Mouse (Mus musculus) limb, embryonic 10.5 days (tissue): ENCODE data around the gene Ptprf. TPM values are rescaled to one million over a fixed set of nuclear protein-coding genes. Genes with fewer than 3 reads are reported as not detected.

Experiments
- DNase-seq: peaks from one replicate; pipeline ENCODE4 v3.0.0-alpha.2; 2017; ENCODE audit warnings: low spot score
- H3K27ac ChIP-seq: fragments of 300-500 bp; sonication (generic); 2 replicates; pipeline ENCODE4 v1.5.1; 2016; ENCODE audit warnings: mild to moderate bottlenecking
- H3K27me3 ChIP-seq: fragments of 300-500 bp; sonication (generic); 2 replicates; pipeline ENCODE4 v1.6.1; 2016; ENCODE audit warnings: low read depth, mild to moderate bottlenecking; ENCODE audit not compliant: poor library complexity, severe bottlenecking
- H3K36me3 ChIP-seq: fragments of 300-500 bp; sonication (generic); 2 replicates; pipeline ENCODE4 v1.6.1; 2016; ENCODE audit warnings: mild to moderate bottlenecking, moderate library complexity
- H3K4me1 ChIP-seq: fragments of 300-500 bp; sonication (generic); 2 replicates; pipeline ENCODE4 v1.6.1; 2016
- H3K4me3 ChIP-seq: fragments of 300-500 bp; sonication (generic); 2 replicates; pipeline ENCODE4 v1.5.1; 2016; ENCODE audit warnings: mild to moderate bottlenecking, moderate library complexity
- H3K9me3 ChIP-seq: fragments of 300-500 bp; sonication (generic); replicated peaks from 2 replicates; pipeline ENCODE4 v1.6.1; 2016; ENCODE audit warnings: mild to moderate bottlenecking
- WGBS: fragments of 180-500 bp; shearing (Covaris S2); methylation state at CpG from one replicate; pipeline ENCODE4 v1.1.7; 2016; 5-methylcytosine and 5-hydroxymethylcytosine counted together
- polyA plus RNA-seq: library from polyadenylated mRNA; unstranded; fragments of >200 nt; fragmentation: Nextera tagmentation; extraction: Ambion mirVana; gene quantifications from 2 replicates; pipeline ENCODE4 v1.2.1, GENCODE M21; 2016

Ptprf gene
- polyA plus RNA-seq, 1 experiment from 2014 or later: 77.3 TPM

DNA sequence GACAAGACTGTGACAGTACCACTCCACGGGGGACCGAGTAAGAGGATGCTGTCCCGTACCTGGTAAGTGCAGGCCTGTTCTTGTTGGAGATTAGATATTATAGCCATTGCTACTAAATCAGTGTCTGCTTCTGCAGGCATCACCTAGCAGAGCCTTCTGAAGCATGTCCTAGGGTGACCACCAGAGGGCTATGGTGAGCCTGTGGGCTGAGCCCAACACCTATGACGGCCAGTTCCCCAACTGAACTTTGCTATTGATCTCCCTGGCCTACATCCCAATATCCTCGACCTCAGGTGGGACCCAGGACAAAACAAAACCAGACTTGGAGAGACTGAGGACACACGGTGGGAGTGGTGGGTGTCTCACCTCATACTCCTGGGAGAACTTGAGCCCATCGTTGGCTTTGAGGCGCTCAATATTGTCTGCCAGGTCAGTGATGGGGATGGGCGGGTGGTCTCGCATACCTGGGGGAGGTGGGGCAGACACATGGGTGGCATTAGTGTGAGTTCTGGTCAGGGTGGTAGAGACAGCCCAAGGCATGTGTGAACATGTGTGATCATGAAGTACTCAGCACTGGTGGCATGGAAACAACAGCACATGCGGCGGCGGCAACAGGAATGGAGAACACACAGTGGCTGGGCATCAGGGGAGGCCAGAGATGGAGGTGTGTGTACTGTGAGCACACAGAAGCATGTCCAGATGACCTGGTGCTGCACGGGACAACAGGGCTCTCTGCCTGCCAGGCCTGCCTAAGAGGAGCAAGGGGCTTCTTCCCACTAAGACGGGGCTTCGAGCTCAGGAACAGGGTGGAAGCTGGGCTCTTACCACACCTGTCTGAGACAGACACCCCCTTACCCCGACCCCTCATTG lies 74.2 kb downstream of the Ptprf start:
- no peaks in the 10 kb centered on the region for H3K27me3 ChIP-seq
- H3K4me3 ChIP-seq: no peak overlapping the region
- 86% methylated on average over 17 of the region's 17 CpGs for WGBS
- no peaks in the 10 kb centered on the region for H3K9me3 ChIP-seq
- no peaks in the 10 kb centered on the region for H3K4me1 ChIP-seq
- no peak overlapping the region for H3K27ac ChIP-seq
- DNase-seq: peak; percentile 64
- peaks cover 99% of the 10 kb centered on the region for H3K36me3 ChIP-seq

- 86% methylated on average over 1 of the region's 1 CpGs for WGBS
- H3K4me3 ChIP-seq: no peak overlapping the region
- no peaks in the 10 kb centered on the region for H3K27me3 ChIP-seq
- no peaks in the 10 kb centered on the region for H3K4me1 ChIP-seq
- peaks cover 99% of the 10 kb centered on the region for H3K36me3 ChIP-seq
- no peaks in the 10 kb centered on the region for H3K9me3 ChIP-seq
- DNase-seq: no peak
- H3K27ac ChIP-seq: no peak overlapping the region
Measured at GRCm38 (mm10) chr4:118214891-118215290, 76.3 kb downstream of the Ptprf start.

GRCm38 (mm10) chr4:118206918-118207640 lies 84.1 kb downstream of the Ptprf start:
- H3K36me3 ChIP-seq: peaks cover 47% of the 10 kb centered on the region
- H3K9me3 ChIP-seq: no peaks in the 10 kb centered on the region
- DNase-seq: no peak
- no peaks in the 10 kb centered on the region for H3K4me1 ChIP-seq
- WGBS: 72% methylated on average over 10 of the region's 10 CpGs
- H3K27me3 ChIP-seq: no peaks in the 10 kb centered on the region
- no peak overlapping the region for H3K27ac ChIP-seq
- H3K4me3 ChIP-seq: no peak overlapping the region

DNA sequence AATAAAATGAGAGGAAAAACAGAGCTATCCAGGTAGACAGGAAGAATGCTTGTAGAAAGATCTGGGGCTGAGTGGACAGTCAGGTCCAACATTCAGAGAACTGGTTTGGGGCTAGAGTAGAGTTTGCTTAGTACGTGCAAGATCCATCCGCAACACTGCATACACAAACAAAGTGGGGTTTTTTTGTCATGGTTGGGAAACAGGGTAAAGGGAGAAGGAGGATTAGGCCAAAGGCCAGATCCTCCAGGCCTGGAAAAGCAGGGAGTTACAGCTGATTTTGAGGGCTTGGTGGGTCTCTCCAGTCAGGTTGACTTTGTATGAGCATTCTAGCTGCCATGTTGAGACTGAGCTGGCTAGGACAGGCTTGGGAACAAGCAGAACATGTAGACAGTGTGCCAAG lies 85.3 kb downstream of the Ptprf start:
- no peak overlapping the region for H3K4me3 ChIP-seq
- H3K27ac ChIP-seq: no peak overlapping the region
- H3K36me3 ChIP-seq: peaks cover 36% of the 10 kb centered on the region
- H3K4me1 ChIP-seq: no peaks in the 10 kb centered on the region
- no peak for DNase-seq
- 95% methylated on average over 2 of the region's 2 CpGs for WGBS
- H3K9me3 ChIP-seq: no peaks in the 10 kb centered on the region
- H3K27me3 ChIP-seq: no peaks in the 10 kb centered on the region

DNA sequence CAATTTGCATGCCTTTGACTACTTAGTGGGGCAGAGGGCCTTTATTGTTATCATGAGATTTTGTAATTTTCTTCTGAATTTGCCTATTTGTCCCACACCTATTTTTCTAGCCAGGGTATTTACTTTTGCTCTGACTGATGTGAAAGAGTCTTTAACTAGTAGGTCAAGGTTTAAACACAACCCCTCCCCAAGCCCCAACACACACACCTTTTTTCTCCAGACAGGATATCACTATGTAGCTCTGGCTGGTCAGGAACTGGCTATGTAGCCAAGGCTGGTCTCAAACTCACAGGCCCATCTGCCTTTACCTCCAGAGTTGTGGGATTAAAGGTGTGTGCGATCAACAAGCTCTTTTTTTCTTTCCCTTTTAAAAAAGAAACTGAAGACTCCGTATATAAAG lies 92.1 kb downstream of the Ptprf start:
- Histone ChIP-seq H3K27ac (no peak overlapping the region), H3K4me3 (no peak overlapping the region), H3K36me3 (no peaks in the 10 kb centered on the region), H3K9me3 (no peaks in the 10 kb centered on the region), H3K27me3 (no peaks in the 10 kb centered on the region), H3K4me1 (no peaks in the 10 kb centered on the region)
- 87% methylated on average over 2 of the region's 2 CpGs for WGBS
- no peak for DNase-seq

- Histone ChIP-seq H3K9me3 (no peaks in the 10 kb centered on the region), H3K36me3 (no peaks in the 10 kb centered on the region), H3K4me1 (no peaks in the 10 kb centered on the region), H3K4me3 (no peak overlapping the region), H3K27ac (no peak overlapping the region), H3K27me3 (no peaks in the 10 kb centered on the region)
- WGBS: 75% methylated on average over 3 of the region's 3 CpGs
- DNase-seq: no peak
Measured at GRCm38 (mm10) chr4:118198606-118199005, 92.6 kb downstream of the Ptprf start.

GRCm38 (mm10) chr4:118196185-118196584 lies 95.0 kb downstream of the Ptprf start:
- Histone ChIP-seq H3K27me3 (no peaks in the 10 kb centered on the region), H3K36me3 (no peaks in the 10 kb centered on the region), H3K9me3 (no peaks in the 10 kb centered on the region), H3K27ac (no peak overlapping the region), H3K4me3 (no peak overlapping the region), H3K4me1 (no peaks in the 10 kb centered on the region)
- 85% methylated on average over 10 of the region's 10 CpGs for WGBS
- no peak for DNase-seq

DNA sequence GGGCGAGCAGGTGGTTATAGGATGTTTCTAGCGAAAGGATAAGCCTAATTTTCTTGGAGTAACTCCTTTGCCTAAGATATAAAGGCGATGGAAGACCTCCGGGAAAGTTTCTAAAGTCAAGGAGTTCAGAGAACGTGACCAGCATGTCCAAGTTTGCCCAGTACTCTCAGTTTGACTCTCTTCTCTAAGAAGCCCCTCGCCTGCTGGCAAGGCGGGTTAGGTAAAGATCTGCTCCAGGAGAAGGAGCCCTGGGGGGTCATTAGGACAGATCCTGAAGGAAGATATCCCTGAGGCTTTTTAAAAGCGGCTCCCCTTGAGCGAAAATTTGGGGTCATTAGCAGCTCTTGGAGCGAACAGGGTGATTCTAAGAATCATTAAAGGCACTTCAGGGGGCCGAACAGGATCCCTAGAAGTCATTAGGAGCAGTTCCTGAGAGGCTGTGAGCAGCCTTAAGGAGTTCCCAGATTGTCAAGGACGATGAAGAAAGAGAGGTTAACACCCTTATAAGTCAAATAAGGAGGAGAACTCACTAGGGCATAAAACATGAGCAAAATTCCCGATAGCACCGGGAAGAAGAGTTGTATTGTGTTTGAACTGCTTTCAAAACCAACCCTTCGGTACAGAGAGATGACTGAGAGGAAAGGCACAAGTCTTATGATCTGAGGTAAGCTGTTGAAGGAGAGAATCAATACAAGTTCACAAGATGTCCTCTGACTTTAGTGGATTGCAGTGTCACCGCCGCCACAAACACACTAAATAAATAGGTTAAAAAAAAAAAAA lies 110.7 kb downstream of the Ptprf start:
- Histone ChIP-seq H3K27ac (peak overlapping the region; percentile 95), H3K4me3 (peak overlapping the region; percentile 89), H3K27me3 (no peaks in the 10 kb centered on the region), H3K36me3 (peaks cover 23% of the 10 kb centered on the region), H3K4me1 (peaks cover 14% of the 10 kb centered on the region), H3K9me3 (no peaks in the 10 kb centered on the region)
- WGBS: 17% methylated on average over 17 of the region's 17 CpGs
- no peak for DNase-seq

DNA sequence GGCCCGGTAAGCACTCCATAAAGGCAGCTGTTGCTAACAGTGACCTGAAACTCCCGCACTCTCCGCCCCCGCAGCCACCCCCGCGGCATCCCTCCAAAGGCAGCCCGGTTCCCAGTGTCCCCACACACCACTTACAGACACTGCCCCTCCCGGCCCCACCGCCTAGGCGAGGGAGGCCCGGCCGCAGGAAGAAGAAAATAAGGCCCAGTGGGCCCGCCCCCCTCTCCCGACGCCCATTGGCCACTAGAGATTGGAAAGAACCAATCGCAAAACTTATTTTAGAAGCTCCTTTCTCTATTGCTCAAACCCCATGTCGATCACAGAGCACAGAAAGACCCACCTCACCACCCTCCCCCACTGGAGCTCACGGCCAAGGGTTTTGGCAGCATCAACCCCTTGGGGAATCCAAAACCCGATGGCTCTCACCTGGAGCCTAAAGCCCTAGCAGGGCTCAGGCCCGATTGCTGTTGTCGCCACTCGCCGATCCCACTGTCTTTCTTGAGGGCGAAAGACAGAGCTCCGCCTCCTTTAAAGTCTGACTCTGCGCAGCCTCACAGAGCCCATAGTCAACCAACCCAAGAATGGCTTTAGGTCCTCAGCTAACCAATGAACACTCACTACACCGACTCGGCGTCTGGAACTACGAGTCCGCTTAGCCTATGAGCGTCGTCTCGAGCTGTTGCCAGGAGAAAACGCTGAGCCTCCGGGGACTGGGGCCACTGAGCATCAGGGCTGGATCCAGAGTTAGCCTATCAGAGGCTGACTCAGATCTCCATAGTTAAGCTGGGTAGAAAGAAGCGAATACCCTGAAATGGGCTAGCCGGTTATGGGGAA lies 111.5 kb downstream of the Ptprf start, which contains the start of gene Kdm4a:
Gene Kdm4a, minus strand, starts transcription at position 577 of the 834 bp plus-strand sequence.
- peak; percentile 89 for DNase-seq
- under 1% methylated on average over 38 of the region's 38 CpGs for WGBS
- Histone ChIP-seq H3K27ac (peak within 1 kb of the TSS; percentile 95), H3K36me3 (peaks cover 31% of the 10 kb centered on the region), H3K4me3 (peak within 1 kb of the TSS; percentile 89), H3K9me3 (no peaks in the 10 kb centered on the region), H3K27me3 (no peaks in the 10 kb centered on the region), H3K4me1 (peaks cover 14% of the 10 kb centered on the region)

- no peaks in the 10 kb centered on the region for H3K27me3 ChIP-seq
- WGBS: 2% methylated on average over 12 of the region's 12 CpGs
- no peak for DNase-seq
- peaks cover 37% of the 10 kb centered on the region for H3K36me3 ChIP-seq
- no peaks in the 10 kb centered on the region for H3K9me3 ChIP-seq
- peaks cover 14% of the 10 kb centered on the region for H3K4me1 ChIP-seq
- peak overlapping the region; percentile 89 for H3K4me3 ChIP-seq
- peak overlapping the region; percentile 95 for H3K27ac ChIP-seq
Measured at GRCm38 (mm10) chr4:118178952-118179466, 112.2 kb downstream of the Ptprf start.

- WGBS: 96% methylated on average over 12 of the region's 12 CpGs
- Histone ChIP-seq H3K4me1 (no peaks in the 10 kb centered on the region), H3K9me3 (no peaks in the 10 kb centered on the region), H3K36me3 (peaks cover 99% of the 10 kb centered on the region), H3K4me3 (no peak overlapping the region), H3K27ac (no peak overlapping the region), H3K27me3 (no peaks in the 10 kb centered on the region)
- no peak for DNase-seq
Measured at GRCm38 (mm10) chr4:118172461-118172860, 118.7 kb downstream of the Ptprf start.

GRCm38 (mm10) chr4:118171006-118171405 lies 120.2 kb downstream of the Ptprf start:
- Histone ChIP-seq H3K36me3 (peaks cover 99% of the 10 kb centered on the region), H3K4me3 (no peak overlapping the region), H3K4me1 (no peaks in the 10 kb centered on the region), H3K27me3 (no peaks in the 10 kb centered on the region), H3K9me3 (no peaks in the 10 kb centered on the region), H3K27ac (no peak overlapping the region)
- 84% methylated on average over 9 of the region's 9 CpGs for WGBS
- DNase-seq: no peak
